Mouse (Mus musculus): ENCODE measurements around the gene Gm2244.
"Not testable (repeated sequence)": the region's sequence is repeated elsewhere in the genome, so short reads cannot be mapped to it uniquely, and the experiment has no call there.

DNA sequence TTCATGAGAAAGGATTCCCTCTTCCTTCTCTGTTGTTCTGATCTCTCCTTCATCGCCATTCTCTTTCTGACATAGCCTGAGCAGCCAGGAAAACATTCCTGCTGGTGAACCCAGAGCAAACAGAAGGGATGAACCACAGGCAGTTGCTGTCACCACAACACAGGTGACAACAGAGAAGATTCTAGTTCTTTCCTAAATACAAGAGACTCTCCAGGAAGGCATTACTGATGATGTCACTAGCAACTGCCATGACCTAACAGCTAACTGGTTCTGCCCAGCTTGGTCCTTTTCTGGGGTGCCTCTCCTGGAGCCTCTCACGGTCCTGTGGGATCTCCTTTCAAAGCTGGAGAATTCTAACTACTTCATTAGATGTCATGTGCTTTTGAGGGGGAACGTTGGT lies at the start of gene Gm2244:
- TF ChIP-seq EP300, CTCF (IDR thresholded peaks at IDR 0.05; ENCODE audit: low read depth): not testable (repeated sequence)

Measured in liver, embryonic 14.5 days (tissue).